Mouse (Mus musculus): ENCODE data around the gene Prdx2.
A peak's percentile ranks its signal among the peaks of the same experiment; 100 is the strongest.

DNA sequence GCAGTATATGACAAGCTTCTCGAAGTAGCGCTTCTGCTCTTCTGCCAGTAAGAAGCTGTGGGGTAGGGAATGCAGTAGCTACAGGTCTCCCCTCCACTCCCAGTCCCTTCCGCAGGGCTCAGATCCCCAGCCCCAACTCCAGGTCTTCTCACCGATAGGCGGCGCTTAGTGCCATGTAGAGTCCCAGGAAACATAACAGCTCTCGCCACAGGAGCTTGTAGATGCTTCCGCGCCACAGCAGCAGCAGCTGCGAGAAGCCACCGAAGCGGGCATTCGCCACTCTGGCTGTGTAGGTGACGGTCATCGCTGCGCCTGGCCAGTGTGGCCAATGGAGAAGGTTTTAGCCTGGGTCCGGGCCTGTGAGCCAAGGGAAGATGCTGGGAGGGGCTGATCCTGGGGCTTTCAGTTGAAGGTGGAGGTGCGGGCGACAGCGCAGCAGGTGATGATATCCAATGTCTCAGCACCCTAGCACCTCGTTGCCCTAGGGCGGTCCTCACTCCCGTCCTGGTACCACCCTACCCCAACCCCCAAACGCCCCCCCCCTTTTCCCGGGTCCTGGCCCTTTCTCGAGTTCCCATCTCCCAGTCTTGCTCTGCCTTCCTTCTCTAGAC, 43.9 kb downstream of the Prdx2 start:
- TF ChIP-seq EP300 (IDR thresholded peaks at IDR 0.05) (no peak), CTCF (IDR thresholded peaks at IDR 0.05) (peak; percentile 83)
